Comparison of ENCODE assay signal across 10 mouse cellular contexts in the genomic region with DNA sequence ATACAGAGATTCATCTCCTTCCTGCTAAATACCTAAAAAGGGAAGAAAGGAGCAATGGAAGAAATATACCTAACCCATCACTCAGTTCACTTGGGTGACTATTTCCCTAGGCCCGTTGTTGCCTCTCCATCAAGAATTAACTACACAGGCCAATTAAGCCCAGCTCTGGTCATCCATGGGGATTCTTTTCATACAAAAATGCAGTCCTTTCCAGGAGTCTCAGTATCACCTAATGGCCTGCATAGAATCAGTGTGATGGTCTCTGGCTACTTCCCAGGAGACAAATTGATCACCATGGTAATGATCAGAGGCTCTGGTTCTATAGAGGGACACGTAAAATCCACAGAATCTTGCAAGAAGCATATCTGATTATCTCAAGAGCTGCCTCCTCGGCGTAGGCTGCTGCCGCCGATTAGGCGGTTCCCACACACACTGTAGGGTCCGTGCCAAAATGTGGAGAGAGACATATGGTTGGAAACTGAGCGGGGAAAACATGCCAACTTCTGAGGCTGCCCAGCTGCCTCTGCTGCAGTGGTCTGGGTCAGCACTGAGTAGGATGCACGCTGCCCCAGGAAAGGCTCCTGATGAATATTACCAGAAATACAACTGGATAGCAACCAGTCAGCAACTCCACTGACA. TPM values are rescaled to one million over a fixed set of nuclear protein-coding genes. Genes with fewer than 3 reads are reported as not detected.
A peak's percentile ranks its signal among the peaks of the same experiment; 100 is the strongest.
DNase-seq lines count a peak whose midpoint lies in the region; ATAC-seq and TF ChIP-seq lines count a peak whose summit lies in the region.
"Had no signal": no experiment of that assay in that cellular context is flagged by ENCODE, and none has a peak within 500 bp of the region (broad histone marks: within the 10 kb centered on the region; RNA-seq: fewer than 3 reads in every experiment).

No protein-coding gene starts in this region.

- no peaks in the 10 kb centered on the region for H3K27me3 ChIP-seq in lung, embryonic 14.5 days (ENCODE audit: insufficient read depth, low read length)
- H3K27me3 ChIP-seq in neural tube, embryonic 15.5 days (replicated peaks): no peaks in the 10 kb centered on the region
- H3K27me3 ChIP-seq in liver, embryonic 12.5 days (replicated peaks): no peaks in the 10 kb centered on the region
- H3K27me3 ChIP-seq: embryonic facial prominence, embryonic 15.5 days; limb, embryonic 13.5 days had no signal

- H3K9me3 ChIP-seq in lung, embryonic 14.5 days (ENCODE audit: low read depth, low read length): no peaks in the 10 kb centered on the region
- H3K9me3 ChIP-seq in neural tube, embryonic 15.5 days (replicated peaks): no peaks in the 10 kb centered on the region
- H3K9me3 ChIP-seq in liver, embryonic 12.5 days (replicated peaks): no peaks in the 10 kb centered on the region
- H3K9me3 ChIP-seq: embryonic facial prominence, embryonic 15.5 days; limb, embryonic 13.5 days had no signal

- no peak overlapping the region for H3K9ac ChIP-seq in lung, embryonic 14.5 days
- no peak overlapping the region for H3K9ac ChIP-seq in neural tube, embryonic 15.5 days (replicated peaks)
- no peak overlapping the region for H3K9ac ChIP-seq in liver, embryonic 12.5 days
- H3K9ac ChIP-seq: embryonic facial prominence, embryonic 15.5 days; limb, embryonic 13.5 days had no signal

- 68% methylated on average over 10 of the region's 10 CpGs for WGBS in lung, embryonic 14.5 days
- WGBS in neural tube, embryonic 15.5 days: 56% methylated on average over 10 of the region's 10 CpGs
- 74% methylated on average over 10 of the region's 10 CpGs for WGBS in liver, embryonic 12.5 days (ENCODE audit: insufficient replicate concordance)

- no peak overlapping the region for H3K27ac ChIP-seq in lung, embryonic 14.5 days (ENCODE audit: low read depth)
- H3K27ac ChIP-seq in layer of hippocampus, adult 2 months: peak overlapping the region; percentile 75
- H3K27ac ChIP-seq in neural tube, embryonic 15.5 days (replicated peaks): no peak overlapping the region
- H3K27ac ChIP-seq in liver, embryonic 12.5 days: no peak overlapping the region
- H3K27ac ChIP-seq: embryonic facial prominence, embryonic 15.5 days; limb, embryonic 13.5 days had no signal

- H3K36me3 ChIP-seq in lung, embryonic 14.5 days (ENCODE audit: insufficient read depth): no peaks in the 10 kb centered on the region
- H3K36me3 ChIP-seq in neural tube, embryonic 15.5 days: no peaks in the 10 kb centered on the region
- H3K36me3 ChIP-seq in liver, embryonic 12.5 days: no peaks in the 10 kb centered on the region
- H3K36me3 ChIP-seq: embryonic facial prominence, embryonic 15.5 days; limb, embryonic 13.5 days had no signal

- peak; percentile 82; the same call in 1 of the 2 replicates for ATAC-seq in lung, embryonic 14.5 days (ENCODE audit: insufficient read depth)
- peak; percentile 79 for ATAC-seq in neural tube, embryonic 15.5 days (ENCODE audit: low FRiP score)
- ATAC-seq in liver, embryonic 12.5 days: no peak

- H3K4me2 ChIP-seq in lung, embryonic 14.5 days: no peak overlapping the region
- H3K4me2 ChIP-seq in neural tube, embryonic 15.5 days: no peak overlapping the region; the same call in 1 of the 2 replicates
- H3K4me2 ChIP-seq in liver, embryonic 12.5 days: no peak overlapping the region
- H3K4me2 ChIP-seq: embryonic facial prominence, embryonic 15.5 days; limb, embryonic 13.5 days had no signal

- no peaks in the 10 kb centered on the region for H3K4me1 ChIP-seq in lung, embryonic 14.5 days (ENCODE audit: insufficient read depth)
- no peaks in the 10 kb centered on the region for H3K4me1 ChIP-seq in neural tube, embryonic 15.5 days
- no peaks in the 10 kb centered on the region for H3K4me1 ChIP-seq in liver, embryonic 12.5 days
- H3K4me1 ChIP-seq: embryonic facial prominence, embryonic 15.5 days; limb, embryonic 13.5 days had no signal

- peak; percentile 55 for DNase-seq in lung, embryonic 14.5 days
- DNase-seq in lung, postnatal 10 days: no peak
- DNase-seq in cerebellum, postnatal 25 days: peak; percentile 84 to 86
- DNase-seq in layer of hippocampus, adult 2 months (ENCODE audit: low spot score in 2 of 2): peak; percentile 66 to 67
- no peak for DNase-seq in thymus, postnatal 10 days (ENCODE audit: low spot score in 2 of 2)
- DNase-seq in spleen, postnatal 14 days (ENCODE audit: low spot score in 2 of 2): no peak

- H3K4me3 ChIP-seq in lung, embryonic 14.5 days (ENCODE audit: low read depth, low read length): no peak overlapping the region
- H3K4me3 ChIP-seq in layer of hippocampus, adult 2 months: no peak overlapping the region
- no peak overlapping the region for H3K4me3 ChIP-seq in neural tube, embryonic 15.5 days (replicated peaks)
- H3K4me3 ChIP-seq in liver, embryonic 12.5 days: no peak overlapping the region
- H3K4me3 ChIP-seq: embryonic facial prominence, embryonic 15.5 days; limb, embryonic 13.5 days had no signal

- TF ChIP-seq CTCF in lung, embryonic 14.5 days (IDR thresholded peaks at IDR 0.05; ENCODE audit: low read depth): no peak
- no peak for TF ChIP-seq CTCF in layer of hippocampus, adult 2 months (conservative IDR thresholded peaks at IDR 0.05)

RNA-seq across cellular contexts. Expression of a gene that starts 40.4 kb away (rescaled TPM):
- polyA plus RNA-seq in lung, embryonic 14.5 days (2014; fragmentation: Nextera tagmentation; extraction: Ambion mirVana): 16.8 and 19.7 TPM in 2 replicates
- under 1 TPM; 0.51 to 0.66 TPM for total RNA-seq in layer of hippocampus, adult 2 months (2021)
- polyA plus RNA-seq in neural tube, embryonic 15.5 days (2015; fragmentation: Nextera tagmentation; extraction: Ambion mirVana): 6.6 and 10.0 TPM in 2 replicates
- 27.7 and 28.9 TPM in 2 replicates for polyA plus RNA-seq in liver, embryonic 12.5 days (2016; fragmentation: Nextera tagmentation; extraction: Ambion mirVana)

Comparison
In these comparisons a context has a peak if more than half of its experiments do, and no peak if none do; other contexts are left out.
1. DNase-seq: peak in lung, embryonic 14.5 days (single experiment), cerebellum, postnatal 25 days (2 of 2) and layer of hippocampus, adult 2 months (2 of 2); none in lung, postnatal 10 days (single experiment), thymus, postnatal 10 days (0 of 2) and spleen, postnatal 14 days (0 of 2).